Mouse (Mus musculus) bone marrow, adult 2 months (tissue): ENCODE data around the gene Cib4.

Experiments
- CTCF ChIP-seq: fragments of 200-500 bp; IDR thresholded peaks from 2 replicates; pipeline ENCODE4 v1.5.1; 2011; ENCODE audit warnings: low read length, control low read depth; ENCODE audit not compliant: control insufficient read depth, insufficient read depth
- POLR2A ChIP-seq: fragments of 200-500 bp; IDR thresholded peaks from 2 replicates; pipeline ENCODE4 v1.6.1; 2011; ENCODE audit warnings: low read depth, mild to moderate bottlenecking, control low read depth, low read length, borderline replicate concordance; ENCODE audit not compliant: control insufficient read depth

DNA sequence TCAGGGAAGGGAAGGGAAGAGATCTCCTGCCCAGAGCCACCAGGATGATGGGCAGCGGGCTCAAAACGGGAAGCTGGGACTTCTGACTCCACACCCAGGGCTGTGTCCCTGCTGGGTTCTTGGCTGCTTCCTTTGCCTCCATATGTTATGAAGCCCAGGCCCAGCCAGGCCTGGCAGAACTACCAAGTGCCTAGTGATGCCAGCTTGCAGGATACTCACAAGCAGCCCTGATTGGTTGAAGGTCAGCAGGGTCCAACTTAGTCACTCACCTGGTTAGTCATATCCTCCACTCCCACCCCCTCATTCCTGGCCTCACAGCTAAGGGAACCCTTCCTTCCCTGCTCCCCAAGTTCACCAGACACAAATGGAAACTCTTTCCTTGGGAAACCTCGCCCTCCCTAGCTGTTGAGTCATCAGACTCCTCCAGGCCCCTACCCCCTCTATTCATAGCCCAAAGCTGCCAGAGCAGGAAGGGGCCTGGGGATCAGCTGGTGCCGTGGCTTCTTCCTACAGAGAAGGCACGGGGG lies 45.6 kb upstream of the Cib4 start:
- TF ChIP-seq CTCF (no peak), POLR2A (no peak)
